Mouse (Mus musculus) frontal cortex, postnatal 36 days (tissue): Measurements from ENCODE around the gene Cnmd.
A peak's percentile ranks its signal among the peaks of the same experiment; 100 is the strongest.

Experiments used
- DNase-seq, 2 experiments: peaks; one replicate each; pipeline ENCODE4 v3.0.0; 2022; ENCODE audit warnings: low spot score in 2 of 2

The Cnmd gene

GRCm38 (mm10) chr14:79662001-79662400, at the start of gene Cnmd:
TSS of gene Cnmd (minus strand) at chr14:79662170.
- no peak for DNase-seq

- DNase-seq: no peak
Observed at GRCm38 (mm10) chr14:79711301-79711700, 49.3 kb upstream of the Cnmd start.

- no peak for DNase-seq
Observed at GRCm38 (mm10) chr14:79703523-79704172, 41.7 kb upstream of the Cnmd start.

GRCm38 (mm10) chr14:79701606-79702005, 39.6 kb upstream of the Cnmd start:
- DNase-seq: no peak

GRCm38 (mm10) chr14:79701054-79701453, 39.1 kb upstream of the Cnmd start:
- no peak for DNase-seq

- DNase-seq: no peak
Observed at GRCm38 (mm10) chr14:79699381-79699780, 37.4 kb upstream of the Cnmd start.

GRCm38 (mm10) chr14:79690068-79690844, 28.3 kb upstream of the Cnmd start:
- no peak for DNase-seq

- no peak for DNase-seq
Observed at GRCm38 (mm10) chr14:79680652-79681051, 18.7 kb upstream of the Cnmd start.

- peak; percentile 7 to 19 for DNase-seq
Observed at GRCm38 (mm10) chr14:79677891-79678687, 16.1 kb upstream of the Cnmd start.

- DNase-seq: no peak
Observed at GRCm38 (mm10) chr14:79677108-79677753, 15.3 kb upstream of the Cnmd start.

- no peak for DNase-seq
Observed at GRCm38 (mm10) chr14:79673083-79674013, 11.4 kb upstream of the Cnmd start.

- no peak for DNase-seq
Observed at GRCm38 (mm10) chr14:79672567-79672966, 10.6 kb upstream of the Cnmd start.

GRCm38 (mm10) chr14:79671008-79671407, 9.0 kb upstream of the Cnmd start:
- no peak for DNase-seq

GRCm38 (mm10) chr14:79661005-79661917, 709 bp downstream of the Cnmd start:
- DNase-seq: peak; percentile 18 to 40

- DNase-seq: no peak
Observed at GRCm38 (mm10) chr14:79660467-79660866, 1.5 kb downstream of the Cnmd start.

- no peak for DNase-seq
Observed at GRCm38 (mm10) chr14:79658748-79659508, 3.0 kb downstream of the Cnmd start.

- DNase-seq: peak; percentile 51 to 54
Observed at GRCm38 (mm10) chr14:79658286-79658685, 3.7 kb downstream of the Cnmd start.

- DNase-seq: no peak
Observed at GRCm38 (mm10) chr14:79652654-79653053, 9.3 kb downstream of the Cnmd start.

GRCm38 (mm10) chr14:79649680-79650079, 12.3 kb downstream of the Cnmd start:
- no peak for DNase-seq
